Mouse (Mus musculus) heart, postnatal 0 days (tissue): Measurements from ENCODE around the gene Smg8.

Source experiments
- CTCF ChIP-seq: IDR thresholded peaks from 2 replicates; pipeline ENCODE4 v1.5.1; 2016; ENCODE audit warnings: antibody characterized with exemption, control low read depth, low read depth
- EP300 ChIP-seq: IDR thresholded peaks from 2 replicates; pipeline ENCODE4 v1.6.1; 2016; ENCODE audit warnings: antibody characterized with exemption, low read depth

DNA sequence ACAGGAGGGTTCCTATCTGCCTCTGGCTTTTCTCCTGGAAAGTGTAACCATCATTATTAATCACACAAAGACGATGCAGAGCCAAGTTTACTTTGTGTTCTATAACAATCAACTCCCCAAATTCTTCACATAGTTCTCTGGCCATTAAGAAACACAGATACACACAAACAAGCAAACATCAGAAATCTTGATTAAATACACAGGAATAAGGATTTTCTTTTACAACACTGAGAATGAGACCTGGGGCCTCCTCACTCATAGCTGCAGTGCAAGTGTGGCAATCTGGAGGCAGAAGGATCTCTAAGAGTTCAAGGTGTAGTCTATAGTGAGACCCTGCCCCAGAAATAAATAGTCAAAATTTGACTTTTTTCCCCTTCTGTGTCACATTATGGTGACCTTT, 2.9 kb downstream of the Smg8 start:
- no peak for TF ChIP-seq CTCF
- TF ChIP-seq EP300 = no peak
